Mouse (Mus musculus) limb, embryonic 14.5 days (tissue): ENCODE results near the gene Glp2r. TPM values are rescaled to one million over a fixed set of nuclear protein-coding genes. Genes with fewer than 3 reads are reported as not detected.

Experiments
- ATAC-seq: fragments of 200-750 bp; cut with Nextera tagmentation; 2 replicates; pipeline ENCODE4 v1.8.0; 2017; ENCODE audit warnings: low read depth, moderate number of reproducible peaks, moderate TSS enrichment; ENCODE audit not compliant: low FRiP score
- DNase-seq: peaks from one replicate; pipeline ENCODE4 v3.0.0-alpha.2; 2015; ENCODE audit warnings: low spot score
- H3K27ac ChIP-seq: fragments of 300-500 bp; sonication (generic); replicated peaks from 2 replicates; pipeline ENCODE4 v1.5.1; 2014; ENCODE audit warnings: low read depth, mild to moderate bottlenecking, low read length, moderate library complexity, mixed read lengths
- H3K27me3 ChIP-seq: fragments of 300-500 bp; sonication (generic); 2 replicates; pipeline ENCODE4 v1.6.1; 2014; ENCODE audit warnings: low read length, mixed read lengths; ENCODE audit not compliant: control insufficient read depth, insufficient read depth
- H3K36me3 ChIP-seq: fragments of 300-500 bp; sonication (generic); 2 replicates; pipeline ENCODE4 v1.6.1; 2014; ENCODE audit warnings: mild to moderate bottlenecking, low read length, moderate library complexity, mixed read lengths; ENCODE audit not compliant: control insufficient read depth, insufficient read depth
- H3K4me1 ChIP-seq: fragments of 300-500 bp; sonication (generic); 2 replicates; pipeline ENCODE4 v1.6.1; 2014; ENCODE audit warnings: antibody characterized with exemption, low read length, mixed read lengths; ENCODE audit not compliant: control insufficient read depth, insufficient read depth
- H3K4me2 ChIP-seq: fragments of 300-500 bp; sonication (generic); replicated peaks from 2 replicates; pipeline ENCODE4 v1.6.1; 2014; ENCODE audit warnings: low read depth, mild to moderate bottlenecking, low read length, moderate library complexity; ENCODE audit not compliant: severe bottlenecking
- H3K4me3 ChIP-seq: fragments of 300-500 bp; sonication (generic); replicated peaks from 2 replicates; pipeline ENCODE4 v1.5.1; 2014; ENCODE audit warnings: low read length
- H3K9ac ChIP-seq: fragments of 300-500 bp; sonication (generic); 2 replicates; pipeline ENCODE4 v1.6.1; 2014; ENCODE audit warnings: mild to moderate bottlenecking, low read depth, low read length, moderate library complexity; ENCODE audit not compliant: severe bottlenecking
- H3K9me3 ChIP-seq: fragments of 300-500 bp; sonication (generic); 2 replicates; pipeline ENCODE4 v1.6.1; 2016; ENCODE audit warnings: low read length; ENCODE audit not compliant: control insufficient read depth
- POLR2A ChIP-seq: fragments of 200-500 bp; IDR thresholded peaks from 2 replicates; pipeline ENCODE4 v1.8.0; 2012; ENCODE audit warnings: inconsistent platforms, mild to moderate bottlenecking, moderate library complexity, borderline replicate concordance; ENCODE audit not compliant: insufficient read depth, insufficient read length; ENCODE audit errors: extremely low read depth
- WGBS: fragments of 180-500 bp; shearing (Covaris S2); extraction: QIAGEN DNeasy Blood & Tissue Kit; methylation state at CpG from one replicate; pipeline ENCODE4 v1.1.7; 2014; 5-methylcytosine and 5-hydroxymethylcytosine counted together
- polyA plus RNA-seq, 2 experiments: library from polyadenylated mRNA; depleted of rRNA in 1 of 2; stranded (reverse) in 1 of 2; unstranded in 1 of 2; fragments of >200 nt; fragmentation: Nextera tagmentation in 1 of 2; extraction: Ambion mirVana in 1 of 2; gene quantifications; 2 replicates each; pipeline versions ENCODE4 v1.2.1 to v1.2.3; 2012 to 2014

Glp2r gene
- polyA plus RNA-seq, 2 experiments: 0.03 TPM; not detected in 1

- no peak within 1 kb of the TSS for H3K9ac ChIP-seq
- H3K27me3 ChIP-seq: no peaks in the 10 kb centered on the region
- ATAC-seq (no peak), DNase-seq (no peak)
- H3K4me1 ChIP-seq: no peaks in the 10 kb centered on the region
- H3K4me2 ChIP-seq: no peak within 1 kb of the TSS
- WGBS: 89% methylated on average over 11 of the region's 12 CpGs
- H3K36me3 ChIP-seq: no peaks in the 10 kb centered on the region
- H3K27ac ChIP-seq: no peak within 1 kb of the TSS
- H3K4me3 ChIP-seq: no peak within 1 kb of the TSS
- no peak for TF ChIP-seq POLR2A
- H3K9me3 ChIP-seq: no peaks in the 10 kb centered on the region
These were observed 3.4 kb upstream of the Glp2r start, which contains the start of gene Gsg1l2 for GRCm38 (mm10) chr11:67774379-67774778. Gsg1l2 (plus strand) TSS chr11:67774608.

GRCm38 (mm10) chr11:67772577-67772976 is 1.6 kb upstream of the Glp2r start:
- Histone ChIP-seq H3K4me2 (no peak overlapping the region), H3K9me3 (no peaks in the 10 kb centered on the region), H3K27ac (no peak overlapping the region), H3K4me3 (no peak overlapping the region), H3K27me3 (no peaks in the 10 kb centered on the region), H3K9ac (no peak overlapping the region), H3K4me1 (no peaks in the 10 kb centered on the region), H3K36me3 (no peaks in the 10 kb centered on the region)
- TF ChIP-seq POLR2A: no peak
- 13% methylated on average over 8 of the region's 8 CpGs for WGBS
- ATAC-seq (no peak), DNase-seq (peak; percentile 56)

- H3K4me3 ChIP-seq: no peak overlapping the region
- no peaks in the 10 kb centered on the region for H3K4me1 ChIP-seq
- DNase-seq: no peak
- ATAC-seq: no peak
- H3K4me2 ChIP-seq: no peak overlapping the region
- H3K27me3 ChIP-seq: no peaks in the 10 kb centered on the region
- no peaks in the 10 kb centered on the region for H3K9me3 ChIP-seq
- no peaks in the 10 kb centered on the region for H3K36me3 ChIP-seq
- TF ChIP-seq POLR2A: no peak
- H3K27ac ChIP-seq: no peak overlapping the region
- WGBS: 87% methylated on average over 2 of the region's 2 CpGs
- no peak overlapping the region for H3K9ac ChIP-seq
These were observed 738 bp upstream of the Glp2r start for GRCm38 (mm10) chr11:67771691-67772090.

GRCm38 (mm10) chr11:67757373-67758167 is 13.4 kb downstream of the Glp2r start:
- ATAC-seq: no peak
- H3K27ac ChIP-seq: no peak overlapping the region
- 70% methylated on average over 15 of the region's 15 CpGs for WGBS

GRCm38 (mm10) chr11:67756287-67756686 is 14.7 kb downstream of the Glp2r start:
- no peaks in the 10 kb centered on the region for H3K27me3 ChIP-seq
- H3K36me3 ChIP-seq: no peaks in the 10 kb centered on the region
- no peak for ATAC-seq
- no peaks in the 10 kb centered on the region for H3K4me1 ChIP-seq
- no peak overlapping the region for H3K9ac ChIP-seq
- no peak for TF ChIP-seq POLR2A
- no peaks in the 10 kb centered on the region for H3K9me3 ChIP-seq
- no peak overlapping the region for H3K27ac ChIP-seq
- WGBS: 95% methylated on average over 1 of the region's 1 CpGs
- no peak overlapping the region for H3K4me2 ChIP-seq
- no peak overlapping the region for H3K4me3 ChIP-seq
- DNase-seq: no peak

More at GRCm38 (mm10) chr11:67757373-67758167, 13.4 kb downstream of the Glp2r start:
- no peaks in the 10 kb centered on the region for H3K36me3 ChIP-seq
- TF ChIP-seq POLR2A: no peak
- DNase-seq: no peak
- H3K4me1 ChIP-seq: no peaks in the 10 kb centered on the region
- H3K4me3 ChIP-seq: no peak overlapping the region
- no peaks in the 10 kb centered on the region for H3K9me3 ChIP-seq
- no peak overlapping the region for H3K9ac ChIP-seq
- no peak overlapping the region for H3K4me2 ChIP-seq
- no peaks in the 10 kb centered on the region for H3K27me3 ChIP-seq
